Mouse (Mus musculus) thymus, adult 2 months (tissue): ENCODE data around the gene She.

Experiments
- CTCF ChIP-seq: fragments of 200-500 bp; IDR thresholded peaks from 2 replicates; pipeline ENCODE4 v1.5.1; 2012; ENCODE audit warnings: mild to moderate bottlenecking, control low read depth, low read length, moderate library complexity, borderline replicate concordance; ENCODE audit not compliant: control insufficient read depth, poor library complexity, insufficient read depth; ENCODE audit errors: extremely low read depth
- POLR2A ChIP-seq: fragments of 200-500 bp; IDR thresholded peaks from 2 replicates; pipeline ENCODE4 v1.6.1; 2012; ENCODE audit warnings: mild to moderate bottlenecking, low read length, control low read depth, moderate library complexity; ENCODE audit not compliant: control insufficient read depth, poor library complexity, insufficient read depth; ENCODE audit errors: extremely low read depth

- no peak for TF ChIP-seq CTCF
- no peak for TF ChIP-seq POLR2A
Observed at GRCm38 (mm10) chr3:89880036-89880851, 49.1 kb downstream of the She start.
